Mouse (Mus musculus): ENCODE measurements around the gene Nfatc2. TPM values are rescaled to one million over a fixed set of nuclear protein-coding genes. Genes with fewer than 3 reads are reported as not detected.

The Nfatc2 gene
- 10 to 100 TPM; 16.3 to 21.3 TPM for total RNA-seq (2021)

- intact Hi-C loops (cut with DNase I): no loop called here
- peak; percentile 94 for DNase-seq
Measured at GRCm38 (mm10) chr2:168601491-168602386, at the start of gene Nfatc2. Gene Nfatc2 (minus strand): TSS chr2:168601657.

DNA sequence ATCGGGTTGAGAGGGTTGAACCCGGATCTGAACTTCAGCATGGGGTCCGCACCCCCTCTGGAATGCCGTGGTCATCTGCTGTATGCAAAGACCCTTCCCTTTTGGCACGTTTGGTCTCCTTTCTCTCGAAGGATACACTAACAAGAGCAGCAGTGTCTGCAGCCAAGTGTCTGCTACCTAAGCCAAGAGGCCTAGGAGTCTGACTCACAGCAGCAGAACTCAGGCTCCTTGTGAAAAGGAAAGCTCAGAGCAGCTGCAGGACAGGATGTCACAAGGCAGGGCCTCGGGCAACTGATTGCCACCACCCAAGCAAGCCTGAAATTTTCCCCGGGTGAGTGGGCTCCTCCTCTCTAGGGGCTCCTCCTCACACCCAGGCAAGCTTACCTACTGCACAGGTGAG lies 46.7 kb upstream of the Nfatc2 start:
- intact Hi-C loops (cut with DNase I): no loop called here
- DNase-seq: no peak

- intact Hi-C loops (cut with DNase I): no loop called here
- DNase-seq: no peak
Measured at GRCm38 (mm10) chr2:168644855-168645254, 43.4 kb upstream of the Nfatc2 start.

- intact Hi-C loops (cut with DNase I): no loop called here
- DNase-seq: no peak
Measured at GRCm38 (mm10) chr2:168643524-168644177, 42.2 kb upstream of the Nfatc2 start.

GRCm38 (mm10) chr2:168642187-168642586 lies 40.7 kb upstream of the Nfatc2 start:
- intact Hi-C loops (cut with DNase I): no loop called here
- no peak for DNase-seq

- no peak for DNase-seq
- intact Hi-C loops (cut with DNase I): no loop called here
Measured at GRCm38 (mm10) chr2:168640460-168640859, 39.0 kb upstream of the Nfatc2 start.

GRCm38 (mm10) chr2:168634881-168635280 lies 33.4 kb upstream of the Nfatc2 start:
- intact Hi-C loops (cut with DNase I): no loop called here
- DNase-seq: no peak

DNA sequence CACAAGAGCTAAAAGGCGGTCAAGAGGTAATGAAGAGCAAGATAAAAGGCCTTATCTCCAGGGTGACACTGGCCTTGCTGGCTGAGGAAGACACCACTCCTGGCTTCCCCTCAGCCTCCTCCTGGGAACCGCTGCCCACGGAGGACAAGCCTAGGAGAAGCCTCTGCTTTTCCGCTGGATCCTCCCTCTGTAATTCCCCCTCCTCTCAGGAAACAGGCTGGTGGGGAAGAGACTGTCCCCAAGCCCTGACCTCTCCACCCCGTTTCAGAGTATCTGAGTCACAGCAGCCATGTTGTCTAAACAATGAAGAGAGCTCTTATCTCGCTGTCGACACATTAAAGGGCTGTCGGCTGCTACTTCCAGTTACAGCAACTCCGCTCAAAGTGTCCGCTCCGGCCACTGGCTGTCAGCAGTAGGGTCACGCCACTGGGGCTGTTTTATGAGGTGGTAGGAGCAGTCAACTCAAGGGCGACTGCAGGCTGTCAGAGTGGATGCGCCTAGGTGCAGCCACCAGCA lies 31.9 kb upstream of the Nfatc2 start:
- intact Hi-C loops (cut with DNase I): no loop called here
- peak; percentile 48 to 54 for DNase-seq

DNA sequence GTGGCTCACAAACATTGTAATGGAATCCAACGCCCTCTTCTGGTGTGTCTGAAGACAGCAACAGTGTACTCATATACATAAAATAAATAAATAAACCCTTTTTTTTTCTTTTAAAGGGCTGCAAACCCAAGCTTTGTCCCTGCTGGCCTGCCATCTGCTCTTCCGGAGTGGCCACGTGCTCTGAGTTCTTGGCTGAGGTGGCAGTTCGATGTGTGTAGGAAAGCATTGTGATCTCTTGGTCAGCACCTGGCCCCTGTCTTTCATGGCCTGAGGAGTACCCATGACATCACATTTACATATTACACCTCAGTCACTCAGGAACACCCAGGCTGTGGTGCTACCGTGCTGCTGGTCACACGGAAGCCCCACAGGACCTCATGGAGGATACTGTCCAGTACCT lies 31.1 kb upstream of the Nfatc2 start:
- intact Hi-C loops (cut with DNase I): no loop called here

GRCm38 (mm10) chr2:168628787-168629186 lies 27.3 kb upstream of the Nfatc2 start:
- peak; percentile 85 to 92 for DNase-seq

More for the DNA sequence above, 31.1 kb upstream of the Nfatc2 start:
- DNase-seq: no peak

GRCm38 (mm10) chr2:168627829-168628770 lies 26.6 kb upstream of the Nfatc2 start:
- intact Hi-C loops (cut with DNase I): loop anchor here (1.0 to 10.0 kb wide), 4 partner anchors 101 to 373 kb away; no protein-coding TSS in a partner anchor

More at GRCm38 (mm10) chr2:168628787-168629186, 27.3 kb upstream of the Nfatc2 start:
- intact Hi-C loops (cut with DNase I): loop anchor here (1.0 to 10.0 kb wide), 4 partner anchors 101 to 374 kb away; no protein-coding TSS in a partner anchor

DNA sequence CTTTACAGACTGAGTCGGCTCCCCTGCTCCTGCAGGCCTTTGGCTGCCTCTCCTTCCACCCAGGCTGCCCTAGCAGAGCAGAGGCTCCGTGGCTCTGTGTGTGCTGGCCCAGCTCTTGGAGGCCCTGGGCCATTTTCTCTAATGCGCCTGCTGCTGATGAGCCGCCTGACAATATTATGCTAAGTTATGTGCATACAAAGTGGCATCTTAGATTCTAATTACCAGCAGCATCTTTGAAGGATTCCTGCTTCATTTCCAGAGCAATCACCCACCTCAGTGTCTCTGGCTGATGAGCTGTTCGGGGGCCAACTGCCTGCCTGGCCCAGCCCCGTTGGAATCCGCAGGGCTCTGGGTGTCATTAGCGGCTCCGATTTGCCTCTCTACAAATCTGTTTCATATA lies 24.9 kb upstream of the Nfatc2 start:
- intact Hi-C loops (cut with DNase I): loop anchor here (5.0 to 10.0 kb wide), 2 partner anchors 99 to 372 kb away; no protein-coding TSS in a partner anchor
- DNase-seq: no peak

More at GRCm38 (mm10) chr2:168627829-168628770, 26.6 kb upstream of the Nfatc2 start:
- DNase-seq: no peak

- intact Hi-C loops (cut with DNase I): loop anchor here (5.0 to 10.0 kb wide), 2 partner anchors 98 to 370 kb away; no protein-coding TSS in a partner anchor
- DNase-seq: peak in 1 of 2 experiments; percentile 41
Measured at GRCm38 (mm10) chr2:168625091-168625490, 23.6 kb upstream of the Nfatc2 start.

- intact Hi-C loops (cut with DNase I): loop anchor here (10.0 kb wide), 1 partner anchor 366 kb away; no protein-coding TSS in a partner anchor
- DNase-seq: no peak
Measured at GRCm38 (mm10) chr2:168621111-168621802, 19.8 kb upstream of the Nfatc2 start.

DNA sequence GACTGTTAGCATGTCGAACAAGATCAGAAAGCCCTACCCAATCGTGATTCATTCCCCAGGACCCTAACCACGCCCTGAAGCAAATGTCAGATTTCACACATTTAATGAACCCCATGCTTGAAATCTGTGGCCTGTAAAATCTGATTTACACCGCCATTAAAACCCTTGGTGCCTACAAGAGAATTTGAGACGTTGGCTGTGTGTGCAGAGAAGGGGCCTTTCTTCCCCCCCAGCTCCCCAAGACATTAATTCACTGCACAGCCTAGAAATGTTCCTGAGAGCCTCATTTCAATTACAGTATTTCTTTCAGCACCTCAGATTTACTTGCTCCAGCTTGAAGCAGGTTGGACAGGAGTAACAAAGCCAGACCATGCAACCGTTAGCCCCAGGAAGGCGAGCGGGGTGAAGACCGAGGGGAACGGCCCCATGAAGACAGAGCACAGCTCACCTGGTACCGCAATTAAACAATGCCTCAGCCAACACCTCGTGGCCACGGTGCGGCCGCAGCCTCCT lies 16.8 kb upstream of the Nfatc2 start:
- no peak for DNase-seq
- intact Hi-C loops (cut with DNase I): no loop called here

GRCm38 (mm10) chr2:168615160-168615559 lies 13.7 kb upstream of the Nfatc2 start:
- intact Hi-C loops (cut with DNase I): no loop called here
- no peak for DNase-seq

GRCm38 (mm10) chr2:168614170-168614872 lies 12.9 kb upstream of the Nfatc2 start:
- intact Hi-C loops (cut with DNase I): no loop called here

DNA sequence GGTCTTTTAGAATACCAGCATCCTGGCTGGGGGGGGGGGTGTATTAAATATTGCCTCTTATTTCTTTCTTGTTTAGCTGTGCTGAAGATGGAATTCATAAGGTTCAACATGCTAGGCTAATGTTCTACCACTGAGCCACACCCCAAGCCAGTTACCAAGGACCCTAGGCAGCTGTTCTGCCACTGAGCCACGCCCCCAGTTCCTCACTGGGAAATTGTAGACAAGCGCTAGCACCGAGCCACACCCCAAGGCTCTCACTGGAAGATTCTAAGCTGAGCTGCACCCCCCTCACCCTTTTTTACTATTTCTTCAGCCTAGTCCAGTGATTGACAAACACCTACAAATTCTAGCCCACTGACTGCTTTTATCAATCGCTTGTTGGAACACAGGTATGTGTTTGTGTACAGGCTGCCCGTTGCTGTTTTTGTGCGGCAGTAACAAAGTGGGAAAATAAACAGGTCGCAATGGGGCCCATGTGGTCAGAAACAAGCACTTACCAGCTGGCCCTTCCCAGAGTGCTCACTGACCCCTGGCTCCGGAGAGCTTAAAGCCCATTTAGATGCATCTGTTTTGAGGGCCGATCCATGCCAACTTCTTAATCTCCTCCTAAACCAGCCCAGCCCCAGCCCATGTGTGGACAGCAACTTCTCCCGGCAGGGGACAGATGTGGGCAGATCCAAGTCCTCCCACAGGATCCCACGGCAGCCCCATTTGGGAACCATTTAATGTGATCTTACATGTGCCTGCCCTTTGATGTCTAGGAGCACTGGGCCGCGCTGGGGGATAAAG lies 11.8 kb upstream of the Nfatc2 start:
- DNase-seq: no peak
- intact Hi-C loops (cut with DNase I): no loop called here

More at GRCm38 (mm10) chr2:168614170-168614872, 12.9 kb upstream of the Nfatc2 start:
- peak; percentile 69 to 75 for DNase-seq
